Mouse (Mus musculus) kidney, adult 11 months (tissue): ENCODE measurements at regions not wholly inside any gene's neighbourhood (a gene's known extent, or its start where the extent isn't known, plus 50 kb on each side); places are given as distances from the start of the nearest gene placed in this dataset.
"Not testable (repeated sequence)": the region's sequence is repeated elsewhere in the genome, so short reads cannot be mapped to it uniquely, and the experiment has no call there.

Experiments
- DNase-seq: peaks from one replicate; pipeline ENCODE4 v3.0.0; 2022

DNA sequence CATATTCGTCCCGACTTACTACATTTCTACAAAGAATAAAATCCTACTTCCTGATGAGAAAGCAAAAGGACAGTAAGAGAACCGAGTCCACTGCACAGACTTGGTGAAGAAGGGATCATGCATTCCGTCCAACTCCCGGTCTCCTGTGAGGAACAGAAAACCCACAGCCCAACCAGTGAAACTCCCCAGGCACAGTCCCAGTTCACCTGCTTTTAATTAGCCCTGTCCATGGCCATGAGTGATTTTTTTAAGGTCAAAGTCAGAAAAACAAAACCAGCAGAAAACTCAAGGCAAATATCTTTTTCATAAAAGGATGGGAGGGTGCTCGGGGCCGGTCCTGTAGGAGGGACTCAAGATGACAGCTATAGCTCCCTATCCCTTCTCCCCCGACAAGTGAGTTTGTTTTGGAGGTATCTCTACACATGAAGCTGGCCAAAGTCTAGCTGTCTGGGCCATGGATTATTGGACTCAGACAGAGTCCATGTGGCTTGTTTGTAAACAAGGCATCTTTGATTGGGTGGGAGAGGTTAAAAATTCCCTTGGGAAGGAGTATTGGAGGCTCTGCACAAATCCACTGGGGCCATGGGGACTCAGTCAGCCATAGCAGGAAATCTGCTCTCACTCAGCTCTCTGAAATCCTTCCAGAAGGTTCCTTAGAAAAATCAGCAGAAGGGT lies 168.8 kb upstream of the Arid1b start:
- peak; percentile 18 for DNase-seq

DNA sequence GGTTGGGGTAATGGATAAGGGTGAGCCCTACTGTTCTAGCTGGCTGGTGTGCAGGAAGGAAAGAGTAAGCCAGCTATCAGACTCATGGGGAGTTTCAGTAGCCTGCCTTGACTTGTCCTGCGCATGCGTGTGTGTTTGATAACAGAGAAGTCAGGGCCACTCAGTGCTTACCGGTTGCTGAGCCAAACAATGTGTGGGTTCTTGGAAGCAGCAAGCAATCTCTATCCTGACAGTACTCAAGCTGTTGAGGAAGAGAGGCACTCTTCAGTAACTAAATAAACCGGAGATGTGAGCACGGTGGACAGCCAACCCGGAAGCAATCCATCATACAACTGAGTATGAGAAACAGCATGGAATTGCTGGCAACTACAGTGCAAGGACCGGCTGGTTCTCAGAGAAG lies 160.1 kb upstream of the Arid1b start:
- DNase-seq, result peak; percentile 54

DNA sequence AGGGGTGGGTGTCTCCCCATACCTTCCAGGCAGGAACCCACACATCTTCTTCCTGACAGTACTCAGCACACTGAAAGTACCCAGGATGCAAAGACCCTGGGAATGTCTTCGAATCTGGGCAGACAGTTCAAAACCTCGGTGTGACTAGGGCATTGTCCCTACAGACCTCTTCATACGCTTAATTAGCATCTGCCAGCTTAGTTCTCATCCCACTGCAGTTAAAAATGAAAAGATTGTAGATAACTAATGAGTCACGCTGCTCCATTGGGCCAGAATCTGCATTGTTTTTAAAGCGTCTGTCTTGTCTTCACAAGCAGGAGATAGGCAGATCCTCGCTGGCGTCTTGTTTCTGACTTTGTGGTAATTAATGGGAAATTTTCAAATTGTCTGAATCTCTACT lies 159.6 kb upstream of the Arid1b start:
- no peak for DNase-seq

DNA sequence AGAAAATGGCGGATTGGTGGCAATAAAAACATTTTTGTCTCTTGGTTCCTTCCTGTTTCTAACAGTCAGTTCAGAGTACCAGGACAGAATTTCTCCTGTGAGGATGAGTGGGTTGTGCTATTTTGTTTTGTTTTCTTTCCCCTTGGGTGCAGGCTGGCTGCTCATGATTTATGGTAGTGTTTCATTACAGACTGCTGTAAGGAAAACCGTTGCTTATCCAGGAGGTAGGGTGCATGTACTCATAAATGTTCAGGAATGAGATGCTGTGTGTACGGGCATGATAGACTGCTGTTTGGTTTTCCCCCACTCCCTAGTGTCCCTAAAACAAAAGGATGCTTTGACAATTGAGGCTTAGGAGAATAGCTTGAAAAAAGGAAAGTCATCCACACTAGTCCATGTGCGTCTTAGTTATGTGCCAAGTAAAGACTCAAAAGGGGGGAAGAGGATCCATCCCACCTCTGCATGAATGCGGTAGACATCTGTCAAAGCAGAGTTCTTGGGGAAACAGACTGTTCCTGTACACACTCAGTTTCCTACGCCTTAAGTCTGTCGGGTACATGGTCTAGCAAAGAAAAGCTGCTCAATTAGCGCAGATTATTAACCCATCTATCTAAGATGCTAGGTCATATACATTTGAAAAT lies 158.9 kb upstream of the Arid1b start:
- no peak for DNase-seq

DNA sequence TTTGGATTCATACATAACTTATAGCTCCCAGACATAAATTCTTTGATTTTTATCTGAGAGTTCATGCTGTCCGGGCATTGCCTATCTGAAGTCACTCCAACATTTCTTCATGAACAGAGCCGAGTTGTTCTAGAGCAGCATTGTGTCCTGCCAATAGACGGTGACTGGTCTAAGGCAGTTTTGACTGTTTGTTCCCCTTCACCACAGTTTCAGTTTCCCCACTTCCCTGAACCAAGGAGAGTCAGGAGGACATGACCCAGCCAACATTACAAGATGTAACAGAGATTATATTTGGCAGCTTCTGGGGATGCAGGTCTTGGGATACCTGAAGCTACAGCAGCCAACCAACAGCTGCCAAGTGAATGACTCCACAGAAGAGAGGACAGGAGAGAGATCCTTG lies 154.0 kb upstream of the Arid1b start:
- no peak for DNase-seq

DNA sequence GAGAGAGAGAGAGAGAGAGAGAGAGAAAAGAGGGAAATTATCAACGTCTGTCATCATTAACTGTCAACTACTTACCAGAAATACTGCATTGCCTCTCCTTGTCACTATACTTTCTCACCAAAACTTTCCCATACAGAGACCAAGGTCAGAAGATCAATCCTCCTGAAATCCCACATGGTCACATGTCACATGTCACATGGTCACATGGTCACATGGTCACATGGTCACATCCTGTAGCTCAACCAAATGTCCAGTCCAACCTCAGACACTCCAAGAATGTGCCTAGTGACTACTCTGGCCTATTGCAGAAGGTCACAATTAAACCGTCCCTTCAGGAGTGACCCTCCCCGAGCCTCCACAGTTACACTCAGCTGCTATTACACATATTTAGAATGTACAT lies 135.8 kb upstream of the Arid1b start:
- DNase-seq, result no peak

DNA sequence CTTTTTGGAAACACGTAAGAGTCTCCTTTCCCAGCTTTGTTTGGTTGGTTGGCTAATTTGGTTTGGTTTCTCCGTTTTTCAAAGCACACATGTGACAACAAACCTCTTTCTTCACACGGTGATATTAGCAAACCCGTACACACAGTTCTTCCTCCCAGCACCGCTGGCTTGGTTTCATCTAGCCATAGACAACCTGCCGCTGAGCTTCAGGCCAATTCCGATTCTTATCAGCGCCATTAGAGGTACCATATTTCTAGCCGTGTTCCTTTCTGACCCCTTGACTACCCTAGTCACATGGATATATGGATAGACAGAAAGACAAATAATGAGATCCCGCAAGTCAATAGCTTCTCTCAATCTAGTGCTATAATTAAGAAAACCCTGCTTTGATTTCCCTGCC lies 129.2 kb upstream of the Arid1b start:
- no peak for DNase-seq

DNA sequence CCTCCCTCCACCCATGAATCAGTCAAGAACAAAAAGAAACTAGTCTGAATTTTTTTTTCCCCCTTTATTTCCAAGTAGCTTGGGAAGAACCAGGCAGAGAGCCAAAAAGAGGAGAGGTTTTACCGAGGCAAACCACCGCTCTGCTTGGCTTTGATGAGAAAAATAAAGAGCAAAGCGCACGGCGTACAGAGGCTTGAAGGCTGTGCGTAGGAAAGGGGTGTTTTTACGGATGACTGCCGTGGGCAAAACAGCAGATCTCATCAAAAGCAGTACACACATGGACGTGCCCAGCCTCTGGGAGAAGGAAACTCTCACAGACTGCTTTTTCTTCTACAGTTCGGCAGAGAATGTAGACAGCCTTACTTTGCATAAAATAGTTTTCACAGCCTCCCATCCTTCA lies 128.5 kb upstream of the Arid1b start:
- DNase-seq, result no peak

DNA sequence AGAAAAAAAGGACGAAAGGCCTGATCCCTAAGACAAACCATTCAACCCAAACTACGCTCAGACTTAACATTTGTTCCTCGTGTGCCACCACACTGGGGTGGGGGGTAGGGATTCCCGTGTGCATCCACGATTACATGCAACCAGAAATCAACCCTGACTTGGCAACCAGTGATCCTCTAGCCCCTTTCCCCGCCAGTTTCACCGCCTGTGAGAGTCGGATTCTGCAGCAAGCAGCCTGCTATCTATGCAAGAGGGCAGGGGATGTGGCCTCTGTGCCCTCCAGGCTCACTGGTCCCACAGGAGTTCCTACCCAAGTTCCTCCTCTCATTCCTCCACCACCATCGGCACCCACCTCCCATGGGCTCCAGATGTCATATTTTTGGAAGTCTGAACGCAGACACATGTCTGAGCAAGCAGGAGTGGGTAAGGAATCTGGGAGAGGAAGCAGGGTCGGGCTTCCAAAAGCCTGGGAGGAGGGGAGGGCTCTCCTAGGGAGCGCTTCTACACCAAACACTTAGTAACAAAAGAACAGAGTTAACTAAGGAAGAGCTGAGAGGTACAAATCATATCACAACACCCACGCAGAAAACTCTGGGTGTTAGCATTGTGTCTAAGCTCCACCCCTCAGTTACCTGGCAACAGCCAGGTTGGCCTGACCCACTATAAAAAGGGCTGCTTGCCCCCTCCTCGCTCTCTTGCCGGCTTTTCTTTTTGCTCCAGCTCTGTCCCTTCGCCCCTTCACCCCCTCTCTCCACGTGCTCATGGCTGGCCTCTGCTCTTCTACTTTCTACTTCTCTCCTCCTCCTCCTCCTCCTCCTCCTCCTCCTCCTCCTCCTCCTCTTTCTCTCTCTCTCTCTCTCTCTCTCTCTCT lies 127.9 kb upstream of the Arid1b start:
- DNase-seq, result no peak

DNA sequence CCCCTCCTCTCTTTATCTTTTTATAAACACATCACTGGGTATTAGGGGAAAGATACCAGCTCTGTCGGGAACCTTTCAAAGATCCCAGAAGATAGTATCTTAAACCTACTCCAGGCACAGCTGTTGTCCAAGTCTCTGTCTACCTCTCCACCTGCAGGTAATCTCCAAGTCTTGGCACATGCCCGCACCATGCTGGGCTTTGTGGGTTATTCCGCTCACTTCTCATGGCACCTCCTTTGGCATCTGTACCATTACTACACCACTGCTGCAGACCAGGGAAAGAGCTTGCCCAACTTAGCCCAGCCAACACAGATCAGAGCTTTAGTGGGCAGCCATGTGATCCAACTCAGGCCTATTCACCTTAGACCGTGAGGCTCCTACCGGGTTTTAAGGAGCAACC lies 127.0 kb upstream of the Arid1b start:
- DNase-seq, result no peak

DNA sequence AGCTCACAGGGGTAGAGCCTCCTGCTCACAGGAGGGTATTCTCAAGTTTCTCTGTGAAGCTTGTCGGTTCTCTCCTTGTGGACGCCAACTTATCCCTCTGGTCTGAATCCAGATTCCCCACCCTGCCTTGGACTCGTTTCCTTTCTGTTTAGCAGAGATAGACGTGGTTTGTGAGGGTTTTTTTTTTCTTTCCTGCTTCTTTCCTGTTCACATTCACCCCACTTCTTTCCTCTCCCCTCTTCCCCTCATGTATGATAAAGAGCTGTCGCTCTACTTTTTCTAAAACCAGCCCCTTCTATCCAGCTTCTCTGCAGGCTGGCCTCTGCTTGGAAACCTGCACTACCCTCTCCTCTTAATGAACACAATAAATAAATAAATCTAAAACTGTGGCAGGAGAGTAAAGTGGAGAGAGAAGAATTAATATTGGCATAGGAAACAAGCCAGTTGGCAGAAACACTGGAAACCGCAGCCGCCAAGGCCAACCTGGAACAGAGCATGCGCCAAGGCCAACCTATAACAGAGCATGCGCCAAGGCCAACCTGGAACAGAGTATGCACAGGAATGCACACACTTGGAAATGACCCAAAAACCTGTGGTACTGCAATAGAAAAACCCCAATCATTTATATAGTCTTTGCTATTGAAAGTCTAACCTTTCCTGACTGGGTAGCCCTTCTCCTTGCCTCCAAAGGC lies 126.2 kb upstream of the Arid1b start:
- DNase-seq, result peak; percentile 22

DNA sequence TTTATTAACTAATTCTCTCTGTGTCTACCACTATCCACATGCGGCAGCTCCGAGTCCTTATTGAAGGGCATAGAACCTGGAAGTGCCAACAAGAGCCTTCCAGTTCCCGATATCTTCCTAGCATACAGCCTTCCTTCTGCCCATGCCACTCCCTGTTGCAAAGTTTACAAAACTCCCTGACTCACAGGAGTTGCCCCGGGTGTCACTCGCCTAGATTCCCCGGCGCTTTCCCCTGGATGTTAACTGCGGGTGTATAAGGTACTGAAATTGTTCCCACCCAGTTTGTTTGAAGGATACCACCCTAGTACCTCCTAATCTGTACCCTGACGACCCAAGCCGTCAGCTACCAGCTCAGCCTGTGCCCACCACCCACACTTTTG lies 125.7 kb upstream of the Arid1b start:
- DNase-seq, result no peak

DNA sequence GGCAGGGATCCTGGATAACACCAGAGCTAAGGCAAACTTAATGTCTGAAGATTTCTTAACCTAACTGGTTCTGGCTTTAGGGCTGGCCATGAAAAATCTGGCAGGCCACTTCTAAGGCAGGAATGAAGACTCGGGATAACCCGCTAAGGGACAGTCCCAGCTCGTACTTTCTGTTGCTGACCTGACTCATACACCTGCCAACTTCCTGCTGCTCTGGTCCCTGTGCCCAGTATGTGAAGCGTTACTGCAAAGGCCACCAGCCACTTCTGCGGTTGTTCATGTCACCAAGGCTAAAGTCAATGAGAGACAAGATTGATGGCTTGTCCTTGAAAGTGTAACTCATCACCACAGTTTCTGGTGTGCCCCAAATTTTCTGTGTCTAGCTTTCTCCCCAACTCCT lies 125.3 kb upstream of the Arid1b start:
- no peak for DNase-seq

DNA sequence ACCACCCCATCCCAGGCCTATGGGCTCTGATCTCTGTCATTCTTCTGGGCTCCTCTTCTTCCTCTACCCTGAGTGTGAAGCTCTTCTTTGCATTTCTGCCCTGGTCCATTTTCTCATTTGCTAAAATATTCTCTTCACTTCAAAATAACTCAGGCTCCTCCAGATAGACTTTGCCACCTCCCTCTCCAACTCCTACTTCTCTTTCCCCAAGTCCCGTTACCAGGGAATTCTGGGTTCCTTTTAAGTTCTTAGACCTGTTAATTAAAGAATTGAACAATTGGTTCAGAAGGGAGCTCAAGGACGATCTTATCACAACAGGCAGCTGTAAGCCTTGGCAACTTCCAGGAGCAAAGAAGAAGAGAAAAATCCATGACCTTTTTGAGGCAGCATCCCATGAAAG lies 122.9 kb upstream of the Arid1b start:
- no peak for DNase-seq

DNA sequence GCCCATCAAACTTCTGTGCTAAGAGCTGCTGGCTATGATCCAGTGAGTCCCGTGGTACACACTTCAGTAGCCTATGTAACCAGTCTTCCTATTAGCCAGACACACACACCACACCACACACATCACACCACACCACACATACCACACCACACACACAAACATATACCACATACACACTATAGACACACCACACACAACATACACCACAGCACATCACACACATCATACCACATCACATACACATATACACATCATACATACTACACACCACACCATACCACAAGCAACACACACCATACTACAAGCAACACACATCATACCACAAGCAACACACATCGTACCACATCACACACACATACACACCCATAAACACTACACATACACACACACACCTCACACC lies 119.7 kb upstream of the Arid1b start:
- no peak for DNase-seq

DNA sequence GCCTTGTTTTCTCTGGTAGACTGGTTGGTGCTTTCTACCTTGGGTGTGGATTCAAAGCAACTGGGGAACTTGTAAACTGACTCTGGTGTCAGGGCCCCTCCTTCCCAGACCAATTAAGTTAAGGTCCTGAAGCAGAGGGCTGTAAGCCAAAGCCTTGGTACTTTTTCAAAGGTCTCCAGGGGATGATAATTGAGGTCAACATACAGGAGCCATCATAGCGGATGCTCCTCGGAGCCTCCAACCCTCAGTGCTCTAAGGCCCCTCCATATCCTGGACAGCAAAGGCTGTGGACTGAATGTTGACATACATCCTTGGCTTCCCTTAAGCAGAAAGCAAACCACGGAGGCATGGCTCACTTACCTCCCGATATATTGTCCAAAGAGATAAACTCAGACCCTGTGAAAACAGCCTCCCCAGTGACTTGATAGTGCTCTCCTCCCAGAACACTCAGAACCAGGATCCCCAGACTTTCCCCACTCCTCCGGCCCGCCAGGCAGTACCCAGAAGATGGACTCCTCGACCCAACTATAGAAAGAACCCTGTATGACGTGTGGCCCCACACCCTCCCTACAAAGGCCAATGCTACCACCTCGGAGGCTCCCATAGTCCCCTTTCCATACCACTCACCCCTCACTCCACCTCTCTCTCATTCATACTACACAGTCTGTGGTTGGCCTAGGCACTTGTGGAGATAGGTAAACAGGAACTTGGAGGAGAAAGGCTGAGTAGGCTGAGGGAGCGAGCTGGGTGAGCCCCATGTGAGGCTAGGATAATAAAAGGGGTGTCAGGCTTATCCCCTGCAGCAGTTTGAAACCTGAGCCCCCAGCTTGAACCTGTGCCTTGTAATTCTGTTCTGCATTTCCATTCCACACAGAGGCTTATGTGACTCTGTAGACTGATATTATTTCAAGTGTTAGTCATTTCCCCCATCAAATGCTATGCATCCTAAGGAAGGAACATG lies 118.8 kb upstream of the Arid1b start:
- DNase-seq, result no peak

DNA sequence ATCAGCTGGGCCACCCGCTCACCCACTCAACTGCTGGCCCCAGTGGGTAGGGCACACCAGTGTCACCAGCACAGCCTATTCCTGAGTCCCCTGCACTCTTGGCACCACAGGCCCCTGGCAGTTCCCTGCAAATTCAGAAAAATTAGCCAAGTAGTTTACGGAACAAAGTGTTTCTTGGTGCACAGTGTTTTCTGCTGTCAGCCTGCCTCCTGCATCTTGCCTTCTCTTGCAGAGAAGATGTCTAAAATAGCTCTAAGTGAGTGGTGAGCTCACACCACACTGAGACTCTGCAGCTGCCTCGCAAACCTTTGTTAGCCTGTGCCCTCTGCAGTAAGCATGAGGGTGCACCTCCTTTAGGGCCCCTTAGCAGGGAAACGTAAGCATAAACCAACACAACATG lies 117.7 kb upstream of the Arid1b start:
- no peak for DNase-seq

DNA sequence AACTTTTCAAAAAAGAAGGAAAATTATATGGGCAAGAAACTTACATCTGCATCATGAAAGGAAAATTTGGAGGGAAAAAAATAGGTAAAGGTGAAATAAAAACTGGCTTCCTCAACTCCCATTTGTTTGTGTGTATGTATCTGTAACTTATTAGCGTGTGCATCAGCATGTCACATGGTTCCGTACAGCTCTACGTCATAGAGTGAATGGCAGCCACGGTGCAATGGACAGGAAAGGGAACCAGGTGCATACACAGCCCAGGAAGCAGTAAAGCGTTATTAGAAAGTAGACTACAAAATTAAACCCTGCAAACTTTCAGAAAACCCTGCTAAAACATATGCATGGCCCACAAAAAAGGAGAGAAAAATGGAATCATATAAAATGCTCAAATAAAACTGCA lies 112.7 kb upstream of the Arid1b start:
- no peak for DNase-seq

DNA sequence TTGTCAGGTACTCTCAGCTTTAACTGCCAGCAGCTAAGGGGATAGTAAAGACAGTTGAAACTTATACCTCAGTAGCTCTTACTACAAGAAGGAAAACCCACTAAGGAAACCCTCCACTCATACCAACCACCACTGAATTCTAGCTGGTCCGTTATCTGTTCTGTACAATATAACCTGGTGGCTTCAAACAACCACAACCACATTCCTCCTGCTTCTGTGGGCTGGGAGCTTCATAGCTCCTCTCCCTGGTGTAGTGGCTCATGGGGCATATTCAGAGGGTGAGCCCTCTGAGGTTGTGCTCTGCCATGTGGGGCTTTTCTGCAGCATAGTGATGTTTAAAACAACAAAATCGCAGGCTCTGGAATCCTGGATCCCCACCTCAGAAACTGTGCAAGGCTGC lies 110.0 kb upstream of the Arid1b start:
- DNase-seq, result no peak

DNA sequence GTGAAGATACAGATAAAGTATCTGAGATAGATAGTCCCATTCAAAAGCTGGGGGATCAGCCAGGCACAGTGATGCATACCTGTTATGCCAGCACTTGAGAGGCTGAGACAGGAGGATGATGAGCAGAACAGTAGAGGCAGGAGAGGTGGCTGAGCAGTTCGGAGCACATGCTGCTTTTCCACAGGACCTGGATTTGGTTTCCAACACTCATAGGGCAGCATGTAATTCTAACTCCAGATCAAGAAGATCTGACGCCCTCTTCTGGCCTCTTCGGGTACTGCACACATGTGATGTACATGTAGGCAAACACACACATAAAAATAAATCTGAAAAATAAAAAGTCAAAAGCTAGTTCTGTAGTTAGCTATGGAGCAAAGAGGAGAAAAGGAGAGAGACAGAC lies 109.4 kb upstream of the Arid1b start:
- no peak for DNase-seq

DNA sequence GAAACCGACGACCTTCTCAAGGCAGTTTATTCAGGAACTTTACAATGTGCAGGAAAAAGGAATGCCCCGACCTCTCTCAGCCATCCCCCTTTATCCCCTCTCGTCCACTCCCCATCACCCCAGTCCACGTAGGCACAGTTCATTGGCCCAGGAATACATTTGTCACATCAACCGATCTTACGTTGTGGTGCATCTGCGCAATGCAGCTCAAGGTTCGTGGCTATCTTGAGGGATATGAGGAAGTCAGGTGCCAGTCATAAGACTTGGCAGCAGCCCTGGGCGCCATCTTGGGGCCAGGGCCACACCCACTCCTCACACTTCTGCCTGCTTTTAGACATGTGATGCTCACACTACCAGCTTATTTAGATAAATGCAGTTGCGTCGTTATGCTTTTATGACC lies 106.8 kb upstream of the Arid1b start:
- not testable (repeated sequence) for DNase-seq

DNA sequence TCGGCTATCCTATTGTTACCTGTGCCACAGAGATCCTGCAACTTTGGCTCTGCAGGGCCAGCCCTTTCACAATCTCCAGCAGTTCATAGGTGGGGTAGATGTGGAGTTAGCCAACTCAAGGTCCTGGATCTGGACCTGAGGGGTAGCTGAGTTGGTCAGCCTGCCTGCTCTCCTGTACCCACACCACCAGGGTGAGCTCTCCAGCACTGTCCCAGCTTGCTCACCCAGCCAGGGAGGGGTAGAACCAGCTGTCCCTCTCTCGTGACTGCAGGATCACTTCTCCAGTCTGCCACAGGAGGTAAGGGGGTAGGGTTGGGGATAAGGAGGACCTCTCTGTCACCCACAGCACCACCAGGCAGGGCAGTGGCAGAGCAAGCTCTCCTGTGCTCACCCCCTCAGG lies 104.6 kb upstream of the Arid1b start:
- DNase-seq, result no peak
